Mouse (Mus musculus) MEL (cell line): ENCODE results near the gene Lrrc8a.

Source experiments
- CTCF ChIP-seq, 3 experiments: IDR thresholded peaks in 2 of 3; conservative IDR thresholded peaks in 1 of 3; 2 replicates each; pipeline ENCODE4 v1.5.1; 2011 to 2012; ENCODE audit warnings: low read length in 3 of 3, low read depth in 2 of 3, mild to moderate bottlenecking in 2 of 3, improper control_type of control experiment in 1 of 3, inconsistent platforms in 1 of 3, mixed read lengths in 1 of 3, moderate library complexity in 1 of 3; ENCODE audit not compliant: control insufficient read depth in 1 of 3, insufficient read depth in 1 of 3, poor library complexity in 1 of 3, severe bottlenecking in 1 of 3
- EP300 ChIP-seq, 2 experiments: IDR thresholded peaks; 2 replicates each; pipeline ENCODE4 v1.6.1; 2011; ENCODE audit warnings: improper control_type of control experiment in 2 of 2, low read length in 2 of 2, low read depth in 1 of 2, mild to moderate bottlenecking in 1 of 2
- KAT2A ChIP-seq: conservative IDR thresholded peaks from 2 replicates; pipeline ENCODE4 v1.6.1; 2012; ENCODE audit warnings: low read depth, low read length, improper control_type of control experiment, inconsistent platforms
- MAFK ChIP-seq: IDR thresholded peaks from 2 replicates; pipeline ENCODE4 v1.6.1; 2011; ENCODE audit warnings: low read depth, mild to moderate bottlenecking, low read length, improper control_type of control experiment, borderline replicate concordance
- MAZ ChIP-seq: IDR thresholded peaks from 2 replicates; pipeline ENCODE4 v1.6.1; 2012; ENCODE audit warnings: low read depth, mild to moderate bottlenecking, inconsistent platforms, low read length, improper control_type of control experiment
- MYC ChIP-seq: IDR thresholded peaks from 2 replicates; pipeline ENCODE4 v1.6.1; 2011; ENCODE audit warnings: low read depth, mild to moderate bottlenecking, low read length, improper control_type of control experiment, moderate library complexity
- POLR2A ChIP-seq, 2 experiments: IDR thresholded peaks; 2 replicates each; pipeline ENCODE4 v1.6.1; 2011 to 2012; ENCODE audit warnings: low read length in 2 of 2, mild to moderate bottlenecking in 2 of 2, control low read depth in 1 of 2, improper control_type of control experiment in 1 of 2, low read depth in 1 of 2, moderate library complexity in 1 of 2; ENCODE audit not compliant: control insufficient read depth in 1 of 2, insufficient read depth in 1 of 2, poor library complexity in 1 of 2
- ZC3H11A ChIP-seq: IDR thresholded peaks from 2 replicates; pipeline ENCODE4 v1.6.1; 2012; ENCODE audit warnings: low read depth, mild to moderate bottlenecking, inconsistent platforms, low read length, improper control_type of control experiment

DNA sequence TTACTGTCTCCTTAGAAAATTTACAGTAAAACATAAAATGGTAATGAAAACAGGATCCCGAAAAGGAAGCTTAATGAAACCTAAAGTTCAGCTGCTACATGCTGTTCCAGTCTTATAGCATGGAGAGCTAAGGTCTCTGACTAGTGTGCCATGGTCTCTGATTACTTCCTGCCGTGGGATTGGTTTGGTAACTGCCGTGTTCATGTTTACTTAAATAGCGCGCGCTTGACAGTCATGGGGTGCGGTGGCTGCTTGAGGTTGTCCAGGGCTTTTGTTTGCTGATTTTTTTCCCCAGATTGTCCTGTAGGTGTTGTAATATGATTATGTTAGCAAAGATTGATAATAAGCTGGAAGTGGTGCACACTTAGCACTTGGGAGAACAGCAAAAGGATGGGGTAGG lies 68.6 kb downstream of the Lrrc8a start:
- TF ChIP-seq MYC: no peak
- no peak for TF ChIP-seq ZC3H11A
- no peak for TF ChIP-seq KAT2A
- no peak for TF ChIP-seq EP300 (IDR thresholded peaks at IDR 0.05; ENCODE audit: low read depth in 1 of 2, low read length in 2 of 2)
- TF ChIP-seq POLR2A (IDR thresholded peaks at IDR 0.05; ENCODE audit: control insufficient read depth in 1 of 2, insufficient read depth in 1 of 2, low read depth in 1 of 2, low read length in 2 of 2, poor library complexity in 1 of 2): no peak
- TF ChIP-seq CTCF (IDR thresholded peaks at IDR 0.05 in 2 of 3, conservative IDR thresholded peaks at IDR 0.05 in 1 of 3; ENCODE audit: control insufficient read depth in 1 of 3, insufficient read depth in 1 of 3, low read depth in 2 of 3, low read length in 3 of 3, poor library complexity in 1 of 3, severe bottlenecking in 1 of 3): no peak
- no peak for TF ChIP-seq MAFK
- TF ChIP-seq MAZ: no peak
